Mouse (Mus musculus) gastrocnemius, adult 18-20 months (tissue): ENCODE data around the gene Colca2. TPM values are rescaled to one million over a fixed set of nuclear protein-coding genes. Genes with fewer than 3 reads are reported as not detected.

ENCODE experiments used
- DNase-seq: peaks from one replicate; pipeline ENCODE4 v3.0.0; 2021; ENCODE audit warnings: low spot score
- long read RNA-seq, 2 experiments: library from polyadenylated mRNA; stranded (forward); transcript quantifications; one replicate each; pipeline ENCODE4 v2.0.0; 2021
- total RNA-seq, 2 experiments: library from RNA; stranded (reverse); gene quantifications; 2 replicates each; pipeline ENCODE4 v1.2.3; 2021

Colca2 gene
- under 1 TPM in 1 of 2 experiments, not detected in 1; 0.28 TPM for total RNA-seq
- long read RNA-seq, experiment 1: 0 reads
- long read RNA-seq, experiment 2: 0 reads

DNA sequence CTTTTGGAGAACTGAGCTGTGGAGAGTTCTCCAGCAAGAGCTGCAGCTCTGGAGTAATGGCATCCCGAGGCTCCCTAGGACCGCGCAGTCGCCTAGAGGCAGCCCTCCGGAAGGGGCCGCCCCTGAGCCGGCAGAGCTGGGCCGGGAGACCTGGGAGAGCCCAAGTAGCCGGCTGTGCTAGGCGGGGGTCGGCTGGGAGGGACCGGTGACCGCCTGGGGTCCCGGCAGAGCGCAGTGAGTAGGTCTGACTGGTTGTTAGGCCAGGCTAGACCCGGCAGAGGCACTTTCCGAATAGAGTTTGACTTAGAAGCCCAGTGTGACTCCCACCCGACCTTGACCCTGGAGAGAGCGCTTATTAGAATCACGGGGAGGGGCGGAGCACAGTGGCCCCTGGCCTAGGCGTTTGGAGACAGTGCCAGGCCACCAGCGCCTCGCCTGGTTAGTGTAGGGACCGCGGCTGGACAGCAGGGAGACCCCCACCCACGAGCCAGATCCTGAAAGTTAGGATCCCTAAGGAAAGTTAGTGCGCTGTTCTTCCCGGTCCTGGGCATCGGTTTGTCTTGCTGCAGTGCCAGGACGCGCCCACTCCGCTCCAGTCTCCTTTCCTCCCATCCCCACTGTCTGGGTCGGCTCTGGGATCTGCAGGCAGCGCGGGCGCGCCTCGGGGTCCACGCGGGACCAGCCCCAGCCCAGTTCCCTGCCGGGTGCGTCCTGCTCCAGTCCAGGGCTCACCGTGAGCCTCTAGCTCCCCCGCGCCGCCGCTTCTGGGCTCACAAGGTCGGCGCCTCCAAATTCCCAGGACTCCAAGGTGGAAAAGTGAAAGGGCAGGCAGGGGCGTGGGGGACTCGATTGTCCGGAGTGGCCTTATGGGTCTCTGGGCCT is at the start of gene Colca2:
Gene Colca2 (minus strand): TSS at position 70 of the 882 bp plus-strand sequence.
- peak; percentile 82 for DNase-seq

DNA sequence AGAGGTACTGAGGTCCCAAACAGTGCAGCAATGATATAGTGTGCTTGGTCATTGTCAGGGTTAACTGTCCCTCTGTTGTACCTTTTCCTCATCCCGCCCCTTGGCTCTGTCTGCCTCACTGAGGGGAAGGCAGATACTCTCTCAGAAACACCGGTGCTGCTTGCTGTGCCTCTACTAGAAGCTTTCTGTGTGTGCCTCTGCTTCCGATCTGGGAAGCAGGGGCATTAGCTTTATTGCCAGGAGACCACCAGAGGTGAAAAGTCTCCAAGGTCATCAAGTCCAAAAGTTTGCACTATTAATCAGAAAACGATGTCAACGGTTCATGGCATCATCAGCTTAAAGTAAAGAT is 49.2 kb upstream of the Colca2 start:
- DNase-seq: no peak

GRCm38 (mm10) chr9:51326619-51327554 is 48.5 kb upstream of the Colca2 start:
- no peak for DNase-seq

- DNase-seq: no peak
These were observed 46.2 kb upstream of the Colca2 start for GRCm38 (mm10) chr9:51324406-51325065.

- DNase-seq: no peak
These were observed 41.7 kb upstream of the Colca2 start for GRCm38 (mm10) chr9:51320096-51320495.

GRCm38 (mm10) chr9:51318246-51318645 is 39.9 kb upstream of the Colca2 start:
- no peak for DNase-seq

GRCm38 (mm10) chr9:51317322-51317721 is 39.0 kb upstream of the Colca2 start:
- no peak for DNase-seq

GRCm38 (mm10) chr9:51315402-51316063 is 37.2 kb upstream of the Colca2 start:
- DNase-seq: no peak

GRCm38 (mm10) chr9:51312554-51313317 is 34.4 kb upstream of the Colca2 start:
- DNase-seq: no peak

DNA sequence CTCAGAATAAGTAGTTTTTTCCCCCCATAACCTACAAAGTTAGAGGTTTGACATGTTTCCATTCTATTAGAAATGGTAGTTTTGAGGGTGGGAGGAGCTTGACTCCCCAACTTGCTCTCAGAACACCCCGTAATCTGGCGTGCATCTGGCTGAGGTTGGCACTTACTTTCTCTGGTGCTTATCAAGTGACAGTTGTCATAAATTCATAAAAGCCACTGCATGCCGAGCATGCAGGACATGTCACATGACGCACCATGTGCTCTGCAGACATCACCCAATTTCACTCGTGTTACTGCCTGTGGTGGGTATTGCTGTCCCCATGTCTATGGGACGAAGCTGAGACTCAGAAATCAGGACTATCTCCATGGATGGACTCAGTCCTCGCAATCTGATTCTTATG is 32.1 kb upstream of the Colca2 start:
- no peak for DNase-seq

GRCm38 (mm10) chr9:51306351-51306750 is 28.0 kb upstream of the Colca2 start:
- DNase-seq: no peak

DNA sequence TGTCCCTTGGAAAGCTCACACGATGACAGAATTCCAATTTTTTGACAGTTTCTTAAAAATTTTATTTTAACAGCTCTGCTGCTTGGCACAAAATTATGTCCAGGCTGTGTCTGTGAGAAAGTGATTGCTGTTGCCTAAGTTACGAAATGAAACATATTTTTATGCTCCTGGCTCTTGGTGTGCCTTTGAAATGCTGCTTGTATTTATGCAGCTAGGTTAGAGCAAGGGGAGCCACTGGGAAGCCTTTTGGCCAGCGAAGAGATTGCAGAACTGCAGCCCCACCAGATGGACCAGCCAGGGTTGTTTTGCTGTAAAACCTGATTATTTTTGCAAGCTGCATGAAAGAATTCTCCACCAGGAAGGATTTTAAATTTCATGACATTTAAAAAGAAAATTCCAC is 26.8 kb upstream of the Colca2 start:
- no peak for DNase-seq

DNA sequence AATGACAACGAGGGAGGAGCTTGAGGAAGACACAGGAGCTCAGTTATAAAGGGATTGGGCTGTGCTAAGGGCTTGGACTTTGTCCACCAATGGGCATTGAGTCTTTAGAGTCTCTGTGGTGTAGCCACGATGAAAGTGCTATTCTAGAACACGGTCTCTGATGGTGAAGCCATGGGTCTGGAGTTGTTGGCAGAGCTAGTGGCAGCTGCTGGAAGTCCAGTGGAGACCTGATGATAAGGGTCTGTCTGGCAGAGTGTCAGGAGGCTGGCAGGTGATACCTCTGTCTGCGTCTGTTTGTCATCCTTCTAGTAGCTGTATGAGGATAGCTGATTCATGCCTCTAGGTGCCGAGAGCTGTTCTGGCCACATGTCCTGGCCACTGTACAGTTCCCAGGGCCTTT is 25.6 kb upstream of the Colca2 start:
- no peak for DNase-seq

DNA sequence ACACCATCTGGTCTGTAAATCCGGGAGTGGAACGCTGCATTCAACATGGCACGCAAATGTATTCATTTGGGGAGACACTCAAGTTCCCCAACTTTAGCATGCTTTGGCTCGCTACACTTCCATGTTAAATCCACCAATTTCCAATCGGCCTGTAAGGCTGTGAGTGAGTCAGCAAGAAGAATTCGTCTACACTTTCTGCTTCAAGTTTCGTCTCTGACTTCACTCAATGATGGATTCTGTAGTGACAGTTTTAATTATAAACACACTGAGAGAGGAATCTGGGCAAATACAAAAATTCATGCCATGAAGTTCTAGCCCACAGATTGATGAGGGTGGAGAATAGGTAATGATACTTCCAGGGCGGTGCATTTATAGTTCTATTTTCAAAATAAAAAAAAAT is 15.2 kb upstream of the Colca2 start:
- DNase-seq: no peak

GRCm38 (mm10) chr9:51292674-51293073 is 14.3 kb upstream of the Colca2 start:
- peak; percentile 80 for DNase-seq

DNA sequence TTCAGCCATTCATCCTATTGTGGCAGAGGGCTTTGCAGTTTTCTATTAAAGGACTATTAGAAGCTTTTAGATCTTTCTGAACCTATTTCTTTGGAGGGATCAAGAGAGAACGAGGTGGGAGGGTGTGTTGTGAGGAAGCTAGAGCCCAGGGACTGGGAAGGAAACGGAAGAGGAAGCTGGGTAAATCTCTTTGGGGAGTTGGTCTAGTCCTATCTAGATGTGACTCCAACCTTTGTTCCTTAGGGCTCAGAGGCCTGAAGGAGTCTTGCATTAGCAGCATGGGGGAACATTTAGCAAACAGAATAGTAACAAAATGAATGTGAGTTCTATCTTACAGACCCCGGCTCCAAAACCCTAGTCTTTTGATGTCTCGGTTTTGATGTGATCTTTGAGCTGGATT is 12.6 kb upstream of the Colca2 start:
- no peak for DNase-seq

GRCm38 (mm10) chr9:51286079-51286478 is 7.7 kb upstream of the Colca2 start:
- DNase-seq: no peak

GRCm38 (mm10) chr9:51277834-51278498 is 403 bp downstream of the Colca2 start:
- no peak for DNase-seq

GRCm38 (mm10) chr9:51274678-51275077 is 3.7 kb downstream of the Colca2 start:
- DNase-seq: no peak
